Mouse (Mus musculus) embryonic facial prominence, embryonic 14.5 days (tissue): ENCODE data around the gene Acot11. TPM values are rescaled to one million over a fixed set of nuclear protein-coding genes. Genes with fewer than 3 reads are reported as not detected.

Source experiments
- ATAC-seq: fragments of 200-750 bp; cut with Nextera tagmentation; 2 replicates; pipeline ENCODE4 v1.8.0; 2017; ENCODE audit warnings: low read depth, moderate number of reproducible peaks, moderate TSS enrichment
- DNase-seq: peaks from one replicate; pipeline ENCODE4 v3.0.0-alpha.2; 2015; ENCODE audit warnings: low spot score
- H3K27ac ChIP-seq: fragments of 300-500 bp; sonication (generic); replicated peaks from 2 replicates; pipeline ENCODE4 v1.5.1; 2014; ENCODE audit warnings: low read depth, mild to moderate bottlenecking, low read length, moderate library complexity
- H3K27me3 ChIP-seq: fragments of 300-500 bp; sonication (generic); replicated peaks from 2 replicates; pipeline ENCODE4 v1.6.1; 2014; ENCODE audit warnings: low read length; ENCODE audit not compliant: control insufficient read depth, insufficient read depth
- H3K36me3 ChIP-seq: fragments of 300-500 bp; sonication (generic); 2 replicates; pipeline ENCODE4 v1.6.1; 2014; ENCODE audit warnings: low read length, mixed read lengths; ENCODE audit not compliant: control insufficient read depth, insufficient read depth
- H3K4me1 ChIP-seq: fragments of 300-500 bp; sonication (generic); 2 replicates; pipeline ENCODE4 v1.6.1; 2014; ENCODE audit warnings: antibody characterized with exemption, low read length; ENCODE audit not compliant: control insufficient read depth, insufficient read depth
- H3K4me2 ChIP-seq: fragments of 300-500 bp; sonication (generic); 2 replicates; pipeline ENCODE4 v1.6.1; 2014; ENCODE audit warnings: low read depth, mild to moderate bottlenecking, low read length, moderate library complexity, mixed read lengths
- H3K4me3 ChIP-seq: fragments of 300-500 bp; sonication (generic); 2 replicates; pipeline ENCODE4 v1.5.1; 2014; ENCODE audit warnings: low read depth, mild to moderate bottlenecking, low read length
- H3K9ac ChIP-seq: fragments of 300-500 bp; sonication (generic); 2 replicates; pipeline ENCODE4 v1.6.1; 2014; ENCODE audit warnings: low read depth, mild to moderate bottlenecking, low read length, moderate library complexity, mixed read lengths
- H3K9me3 ChIP-seq: fragments of 300-500 bp; sonication (generic); 2 replicates; pipeline ENCODE4 v1.6.1; 2016; ENCODE audit warnings: low read length; ENCODE audit not compliant: control insufficient read depth
- WGBS: fragments of 180-500 bp; shearing (Covaris S2); extraction: QIAGEN DNeasy Blood & Tissue Kit; methylation state at CpG from one replicate; pipeline ENCODE4 v1.1.7; 2014; 5-methylcytosine and 5-hydroxymethylcytosine counted together
- polyA plus RNA-seq: library from polyadenylated mRNA; unstranded; fragments of >200 nt; fragmentation: Nextera tagmentation; extraction: Ambion mirVana; gene quantifications from 2 replicates; pipeline ENCODE4 v1.2.1, GENCODE M21; 2014

Acot11 gene
- 4.1 and 4.2 TPM in 2 replicates for polyA plus RNA-seq

DNA sequence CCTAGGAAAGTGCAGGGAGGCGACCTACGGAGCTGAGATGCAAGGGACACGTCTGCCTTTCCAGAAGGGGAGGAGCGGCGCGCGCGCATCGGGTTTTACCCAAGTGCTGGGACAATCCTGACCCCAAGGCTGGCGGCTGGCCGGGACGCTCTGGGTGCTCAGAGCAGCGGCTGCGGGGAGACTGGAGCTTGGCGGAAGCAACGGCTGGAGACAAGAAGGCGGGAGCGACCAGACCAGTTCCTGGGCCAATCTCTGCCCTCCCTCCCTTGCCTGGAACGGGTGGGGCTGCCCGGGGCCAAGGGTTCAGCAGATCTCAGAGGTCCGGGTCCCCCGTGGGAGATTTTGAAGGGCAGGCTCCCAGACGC is at the start of gene Acot11:
Acot11 (minus strand) TSS at position 89 of the 365 bp plus-strand sequence.
- DNase-seq (peak; percentile 52), ATAC-seq (0 out of 2 replicates have a peak, but pooled peaks have one; percentile 16)
- no peaks in the 10 kb centered on the region for H3K27me3 ChIP-seq
- H3K36me3 ChIP-seq, result no peaks in the 10 kb centered on the region
- peak within 1 kb of the TSS; percentile 47 for H3K4me2 ChIP-seq
- H3K4me1 ChIP-seq, result no peaks in the 10 kb centered on the region
- WGBS, result 4% methylated on average over 12 of the region's 23 CpGs
- peak within 1 kb of the TSS; percentile 21 for H3K4me3 ChIP-seq
- H3K27ac ChIP-seq, result no peak within 1 kb of the TSS
- H3K9ac ChIP-seq, result peak within 1 kb of the TSS; percentile 55
- H3K9me3 ChIP-seq, result no peaks in the 10 kb centered on the region

DNA sequence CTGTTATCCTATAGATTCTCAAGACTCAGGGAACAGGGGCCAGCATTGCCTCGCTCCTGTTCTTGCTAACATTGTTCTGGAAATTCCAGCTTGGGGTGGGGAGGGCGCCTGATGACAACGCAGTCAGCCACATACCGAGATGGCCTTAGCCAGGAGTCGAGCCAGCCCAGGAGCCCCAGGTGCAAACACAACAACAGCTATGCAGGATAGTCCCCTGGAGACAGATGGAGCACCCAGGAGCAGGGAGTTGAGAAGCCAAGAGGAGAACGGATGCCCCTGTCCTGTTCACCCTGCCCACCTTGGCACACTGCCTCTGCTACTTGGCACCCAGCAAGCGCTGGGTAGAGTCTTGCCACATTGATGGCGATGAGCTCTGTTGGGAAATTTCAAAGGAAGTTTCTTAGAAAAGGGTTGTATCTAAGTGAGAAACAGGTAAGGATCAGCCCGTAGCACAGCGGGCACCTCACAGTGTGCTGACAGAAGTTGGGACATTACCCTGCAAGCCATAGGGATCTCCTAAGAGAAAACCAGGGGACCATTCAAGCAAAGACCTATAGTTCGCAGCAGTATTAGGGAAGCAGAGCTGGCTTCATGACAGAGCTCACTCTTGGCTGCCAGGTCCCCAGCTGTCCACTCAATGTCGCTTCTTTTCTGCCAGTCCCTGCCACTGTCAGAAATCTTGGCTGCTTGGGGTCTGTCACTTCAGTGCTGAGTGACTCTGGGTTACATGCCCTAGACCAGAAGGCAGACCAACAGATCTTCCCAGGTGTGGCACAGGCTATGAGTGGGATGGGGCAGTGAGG is 43.7 kb upstream of the Acot11 start:
- Histone ChIP-seq H3K4me2 (peak overlapping the region; percentile 46), H3K4me3 (peak overlapping the region; percentile 12; the same call in 1 of the 2 replicates), H3K27ac (peak overlapping the region; percentile 93), H3K9ac (peak overlapping the region; percentile 39), H3K4me1 (peaks cover 28% of the 10 kb centered on the region), H3K27me3 (no peaks in the 10 kb centered on the region), H3K36me3 (no peaks in the 10 kb centered on the region), H3K9me3 (no peaks in the 10 kb centered on the region)
- WGBS, result 30% methylated on average over 12 of the region's 12 CpGs
- no peak; the same call in 1 of the 2 replicates for ATAC-seq
- DNase-seq, result no peak

DNA sequence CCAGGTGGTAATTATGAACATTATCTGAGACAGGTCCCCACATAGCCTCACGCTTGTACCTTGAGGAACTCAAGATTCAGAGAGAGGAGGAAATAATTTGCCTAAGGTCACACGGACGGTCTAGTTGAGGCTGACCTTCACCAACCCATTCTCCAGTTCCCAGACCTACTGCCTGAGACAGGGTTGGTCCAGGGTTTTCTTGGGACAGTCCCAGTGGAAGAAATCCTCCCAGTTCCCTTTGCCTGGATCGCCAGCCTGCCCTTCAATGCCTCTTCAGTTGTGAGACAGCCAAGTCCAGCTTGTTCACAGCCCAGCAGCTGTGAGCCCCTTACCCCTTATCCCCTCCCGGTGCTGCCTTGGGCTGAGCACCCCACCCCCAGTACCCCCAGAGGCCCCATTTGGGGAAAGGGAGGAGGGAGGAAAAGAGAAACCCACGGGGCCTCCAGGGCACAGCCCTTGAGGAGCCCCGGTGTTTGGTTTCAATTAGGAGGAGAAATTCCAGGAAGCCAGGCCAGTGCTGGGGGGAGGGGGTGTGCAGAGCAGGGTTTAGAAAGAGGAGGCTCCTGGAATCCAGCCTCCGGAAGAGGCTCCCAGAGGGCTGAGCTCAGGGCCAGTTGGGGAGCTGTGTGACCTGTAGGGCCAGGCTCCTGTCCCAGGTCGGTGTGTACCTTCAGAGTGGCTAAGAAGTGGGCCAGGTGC is 42.9 kb upstream of the Acot11 start:
- Histone ChIP-seq H3K4me2 (peak overlapping the region; percentile 46), H3K4me1 (peaks cover 33% of the 10 kb centered on the region), H3K4me3 (peak overlapping the region; percentile 12), H3K27me3 (no peaks in the 10 kb centered on the region), H3K9me3 (no peaks in the 10 kb centered on the region), H3K9ac (peak overlapping the region; percentile 39), H3K27ac (peak overlapping the region; percentile 93), H3K36me3 (no peaks in the 10 kb centered on the region)
- DNase-seq, result peak; percentile 96
- ATAC-seq, result peak; percentile 96
- 2% methylated on average over 9 of the region's 9 CpGs for WGBS

GRCm38 (mm10) chr4:106842561-106842960 is 37.8 kb upstream of the Acot11 start:
- Histone ChIP-seq H3K36me3 (no peaks in the 10 kb centered on the region), H3K9ac (no peak overlapping the region), H3K4me3 (no peak overlapping the region), H3K27me3 (no peaks in the 10 kb centered on the region), H3K4me2 (no peak overlapping the region), H3K9me3 (no peaks in the 10 kb centered on the region), H3K27ac (peak overlapping the region; percentile 100), H3K4me1 (peaks cover 52% of the 10 kb centered on the region)
- DNase-seq (peak; percentile 77), ATAC-seq (no peak)
- 42% methylated on average over 8 of the region's 8 CpGs for WGBS

DNA sequence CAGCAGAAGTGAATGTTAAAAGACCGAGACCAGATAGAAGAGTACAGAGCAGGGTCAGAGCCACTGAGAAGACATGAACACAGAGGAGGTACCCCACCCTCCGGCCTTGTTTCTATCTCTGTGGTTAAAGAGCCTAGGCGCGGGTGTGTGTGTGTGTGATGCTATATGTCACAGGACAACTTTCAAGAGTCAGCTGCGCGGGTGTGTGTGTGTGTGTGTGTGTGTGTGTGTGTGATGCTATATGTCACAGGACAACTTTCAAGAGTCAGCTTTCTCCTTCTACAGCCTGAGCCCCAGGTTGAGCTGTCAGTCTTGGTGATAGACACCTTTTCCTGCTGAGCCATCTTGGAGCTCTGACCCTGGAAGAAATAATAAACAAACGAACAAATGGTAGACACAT is 37.1 kb upstream of the Acot11 start:
- H3K9ac ChIP-seq, result no peak overlapping the region
- H3K4me1 ChIP-seq, result peaks cover 51% of the 10 kb centered on the region
- H3K36me3 ChIP-seq, result no peaks in the 10 kb centered on the region
- DNase-seq (no peak), ATAC-seq (no peak)
- 34% methylated on average over 7 of the region's 7 CpGs for WGBS
- no peaks in the 10 kb centered on the region for H3K27me3 ChIP-seq
- H3K9me3 ChIP-seq, result no peaks in the 10 kb centered on the region
- 0 out of 2 replicates have a peak overlapping the region, but pooled peaks have one; percentile 100 for H3K4me2 ChIP-seq
- peak overlapping the region; percentile 100 for H3K27ac ChIP-seq
- no peak overlapping the region for H3K4me3 ChIP-seq

GRCm38 (mm10) chr4:106841303-106841702 is 36.5 kb upstream of the Acot11 start:
- no peak overlapping the region for H3K4me3 ChIP-seq
- H3K9ac ChIP-seq, result peak overlapping the region; percentile 83; the same call in 1 of the 2 replicates
- H3K36me3 ChIP-seq, result no peaks in the 10 kb centered on the region
- no peak for ATAC-seq
- DNase-seq, result peak; percentile 56
- H3K9me3 ChIP-seq, result no peaks in the 10 kb centered on the region
- H3K4me2 ChIP-seq, result peak overlapping the region; percentile 100
- no peaks in the 10 kb centered on the region for H3K27me3 ChIP-seq
- 1% methylated on average over 7 of the region's 7 CpGs for WGBS
- H3K27ac ChIP-seq, result peak overlapping the region; percentile 100
- peaks cover 49% of the 10 kb centered on the region for H3K4me1 ChIP-seq

DNA sequence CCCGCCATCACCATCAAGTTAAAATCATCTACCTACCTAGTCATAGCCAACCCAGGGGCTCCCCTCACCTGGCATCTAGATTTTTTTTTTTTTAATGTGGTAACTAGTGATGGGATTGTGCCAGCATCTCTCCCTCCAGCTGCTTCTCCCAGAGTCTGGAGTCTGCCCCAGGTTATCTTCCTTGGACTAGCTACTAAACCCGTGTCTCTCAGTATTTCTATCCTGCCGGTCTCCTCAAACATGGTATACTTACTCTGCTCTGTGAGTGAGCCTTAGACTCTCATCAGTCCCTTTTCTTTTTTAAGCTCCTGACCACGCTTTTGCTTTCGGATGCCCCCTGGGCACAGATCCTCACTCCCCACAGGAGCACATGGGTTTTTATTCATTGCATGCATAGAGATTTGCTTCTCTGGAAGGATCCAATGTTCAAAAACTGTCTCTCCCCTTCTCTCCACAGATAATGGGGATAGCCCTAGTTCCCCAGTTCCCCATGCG is 35.9 kb upstream of the Acot11 start:
- Histone ChIP-seq H3K4me2 (peak overlapping the region; percentile 100), H3K4me3 (peak overlapping the region; percentile 55), H3K4me1 (peaks cover 49% of the 10 kb centered on the region), H3K27ac (peak overlapping the region; percentile 100), H3K9ac (peak overlapping the region; percentile 83), H3K9me3 (no peaks in the 10 kb centered on the region), H3K36me3 (no peaks in the 10 kb centered on the region), H3K27me3 (no peaks in the 10 kb centered on the region)
- WGBS, result 15% methylated on average over 6 of the region's 6 CpGs
- ATAC-seq, result no peak
- no peak for DNase-seq

DNA sequence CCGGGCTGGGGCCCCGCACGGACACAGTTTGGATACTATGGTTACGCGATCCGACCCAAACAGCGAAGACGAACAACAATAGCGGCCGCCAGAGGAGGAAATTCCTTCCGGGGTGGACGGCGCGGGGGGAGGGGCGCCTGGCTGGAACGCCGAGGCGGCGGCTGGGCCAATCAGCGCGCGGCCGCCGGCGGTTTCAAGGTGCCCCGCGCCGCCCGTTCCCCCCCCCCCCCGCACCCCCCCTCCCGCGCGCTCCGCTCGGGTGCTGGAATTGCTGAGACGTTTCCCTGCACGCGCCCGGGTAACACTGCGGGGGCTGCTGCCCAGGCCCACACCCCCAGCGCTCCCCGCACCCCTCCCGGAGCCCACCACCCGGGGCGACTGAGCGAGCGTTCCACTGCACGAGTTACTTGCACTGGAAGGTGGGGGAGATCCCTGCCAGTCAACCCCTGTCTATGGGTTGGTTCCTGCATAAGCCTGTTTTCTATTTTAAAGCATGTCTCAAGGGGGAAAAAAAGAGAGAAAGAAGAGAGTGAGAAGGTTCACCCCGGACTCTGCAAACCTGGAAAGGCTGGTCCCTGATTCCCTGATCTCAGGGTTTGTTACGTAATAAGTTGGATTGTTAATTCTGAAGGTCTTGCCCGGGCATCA is 35.3 kb upstream of the Acot11 start:
- peak overlapping the region; percentile 100 for H3K4me2 ChIP-seq
- ATAC-seq, result peak; percentile 68
- H3K9me3 ChIP-seq, result no peaks in the 10 kb centered on the region
- peaks cover 49% of the 10 kb centered on the region for H3K4me1 ChIP-seq
- H3K27ac ChIP-seq, result peak overlapping the region; percentile 100
- no peaks in the 10 kb centered on the region for H3K36me3 ChIP-seq
- no peaks in the 10 kb centered on the region for H3K27me3 ChIP-seq
- H3K9ac ChIP-seq, result peak overlapping the region; percentile 83
- WGBS, result 0% methylated on average over 13 of the region's 51 CpGs
- H3K4me3 ChIP-seq, result peak overlapping the region; percentile 55
- peak; percentile 95 for DNase-seq
